Mouse (Mus musculus): ENCODE measurements around the gene Wdtc1. TPM values are rescaled to one million over a fixed set of nuclear protein-coding genes. Genes with fewer than 3 reads are reported as not detected.

Gene Wdtc1
- polyA plus RNA-seq, 1 experiment from 2014 or later: 13.9 TPM

- Histone ChIP-seq H3K36me3 (no peaks in the 10 kb centered on the region), H3K27ac (0 out of 2 replicates have a peak overlapping the region, but pooled peaks have one; percentile 11), H3K4me2 (replicated peaks) (peak overlapping the region; percentile 75), H3K4me3 (replicated peaks) (peak overlapping the region; percentile 91), H3K4me1 (replicated peaks) (peaks cover 45% of the 10 kb centered on the region), H3K27me3 (replicated peaks) (no peaks in the 10 kb centered on the region), H3K9ac (peak overlapping the region; percentile 90), H3K9me3 (no peaks in the 10 kb centered on the region)
- ATAC-seq: no peak
- WGBS: 50% methylated on average over 7 of the region's 7 CpGs
Observed at GRCm38 (mm10) chr4:133371621-133372277, 18.5 kb upstream of the Wdtc1 start.

- no peaks in the 10 kb centered on the region for H3K27me3 ChIP-seq (replicated peaks)
- no peak for ATAC-seq
- peak overlapping the region; percentile 91 for H3K4me3 ChIP-seq (replicated peaks)
- H3K9me3 ChIP-seq: no peaks in the 10 kb centered on the region
- H3K36me3 ChIP-seq: no peaks in the 10 kb centered on the region
- peak overlapping the region; percentile 75 for H3K4me2 ChIP-seq (replicated peaks)
- WGBS: 63% methylated on average over 22 of the region's 22 CpGs
- peaks cover 38% of the 10 kb centered on the region for H3K4me1 ChIP-seq (replicated peaks)
- peak overlapping the region; percentile 89 for H3K27ac ChIP-seq
- peak overlapping the region; percentile 90 for H3K9ac ChIP-seq
Observed at GRCm38 (mm10) chr4:133370298-133371274, 17.3 kb upstream of the Wdtc1 start.

- Histone ChIP-seq H3K9me3 (no peaks in the 10 kb centered on the region), H3K9ac (peak within 1 kb of the TSS; percentile 90), H3K27me3 (replicated peaks) (no peaks in the 10 kb centered on the region), H3K4me1 (replicated peaks) (peaks cover 37% of the 10 kb centered on the region), H3K4me3 (replicated peaks) (peak within 1 kb of the TSS; percentile 91), H3K27ac (peak within 1 kb of the TSS; percentile 89), H3K4me2 (replicated peaks) (peak within 1 kb of the TSS; percentile 75), H3K36me3 (no peaks in the 10 kb centered on the region)
- WGBS: under 1% methylated on average over 40 of the region's 40 CpGs
- peak; percentile 95 for ATAC-seq
Observed at GRCm38 (mm10) chr4:133369553-133370297, 16.4 kb upstream of the Wdtc1 start, which contains the start of gene Slc9a1. TSS of gene Slc9a1 (plus strand) at chr4:133369706.

GRCm38 (mm10) chr4:133354641-133355040 lies 1.4 kb upstream of the Wdtc1 start:
- Histone ChIP-seq H3K4me1 (replicated peaks) (no peaks in the 10 kb centered on the region), H3K4me2 (replicated peaks) (no peak overlapping the region), H3K36me3 (no peaks in the 10 kb centered on the region), H3K27me3 (replicated peaks) (no peaks in the 10 kb centered on the region), H3K4me3 (replicated peaks) (no peak overlapping the region), H3K9ac (no peak overlapping the region), H3K27ac (no peak overlapping the region), H3K9me3 (no peaks in the 10 kb centered on the region)
- no peak for ATAC-seq
- WGBS: 93% methylated on average over 6 of the region's 6 CpGs

- H3K27me3 ChIP-seq (replicated peaks): no peaks in the 10 kb centered on the region
- H3K4me1 ChIP-seq (replicated peaks): no peaks in the 10 kb centered on the region
- H3K4me2 ChIP-seq (replicated peaks): no peak overlapping the region
- H3K36me3 ChIP-seq: no peaks in the 10 kb centered on the region
- H3K9ac ChIP-seq: no peak overlapping the region
- no peaks in the 10 kb centered on the region for H3K9me3 ChIP-seq
- ATAC-seq: 0 out of 2 replicates have a peak, but pooled peaks have one; percentile 10
- H3K4me3 ChIP-seq (replicated peaks): no peak overlapping the region
- H3K27ac ChIP-seq: no peak overlapping the region
- WGBS: 70% methylated on average over 10 of the region's 10 CpGs
Observed at GRCm38 (mm10) chr4:133352797-133353196, 484 bp downstream of the Wdtc1 start.

GRCm38 (mm10) chr4:133348051-133348775 lies 5.1 kb downstream of the Wdtc1 start:
- H3K36me3 ChIP-seq: no peaks in the 10 kb centered on the region
- WGBS: 86% methylated on average over 5 of the region's 5 CpGs
- no peaks in the 10 kb centered on the region for H3K27me3 ChIP-seq (replicated peaks)
- no peak overlapping the region for H3K4me3 ChIP-seq (replicated peaks)
- H3K9me3 ChIP-seq: no peaks in the 10 kb centered on the region
- no peak overlapping the region for H3K9ac ChIP-seq
- H3K4me1 ChIP-seq (replicated peaks): no peaks in the 10 kb centered on the region
- no peak for ATAC-seq
- no peak overlapping the region for H3K27ac ChIP-seq
- no peak overlapping the region for H3K4me2 ChIP-seq (replicated peaks)

GRCm38 (mm10) chr4:133347624-133348023 lies 5.7 kb downstream of the Wdtc1 start:
- Histone ChIP-seq H3K4me1 (replicated peaks) (no peaks in the 10 kb centered on the region), H3K27me3 (replicated peaks) (no peaks in the 10 kb centered on the region), H3K9ac (no peak overlapping the region), H3K9me3 (no peaks in the 10 kb centered on the region), H3K4me2 (replicated peaks) (no peak overlapping the region), H3K36me3 (no peaks in the 10 kb centered on the region), H3K4me3 (replicated peaks) (no peak overlapping the region), H3K27ac (no peak overlapping the region)
- no peak for ATAC-seq
- WGBS: 63% methylated on average over 4 of the region's 4 CpGs

GRCm38 (mm10) chr4:133346577-133346976 lies 6.7 kb downstream of the Wdtc1 start:
- no peaks in the 10 kb centered on the region for H3K27me3 ChIP-seq (replicated peaks)
- no peak overlapping the region for H3K4me2 ChIP-seq (replicated peaks)
- H3K27ac ChIP-seq: no peak overlapping the region
- H3K9ac ChIP-seq: no peak overlapping the region
- ATAC-seq: no peak
- no peak overlapping the region for H3K4me3 ChIP-seq (replicated peaks)
- WGBS: 76% methylated on average over 4 of the region's 4 CpGs
- no peaks in the 10 kb centered on the region for H3K9me3 ChIP-seq
- H3K36me3 ChIP-seq: no peaks in the 10 kb centered on the region
- no peaks in the 10 kb centered on the region for H3K4me1 ChIP-seq (replicated peaks)

- Histone ChIP-seq H3K36me3 (no peaks in the 10 kb centered on the region), H3K27ac (no peak overlapping the region), H3K4me3 (replicated peaks) (no peak overlapping the region), H3K9me3 (no peaks in the 10 kb centered on the region), H3K9ac (no peak overlapping the region), H3K4me2 (replicated peaks) (no peak overlapping the region), H3K27me3 (replicated peaks) (no peaks in the 10 kb centered on the region), H3K4me1 (replicated peaks) (no peaks in the 10 kb centered on the region)
- ATAC-seq: no peak
- WGBS: 83% methylated on average over 6 of the region's 6 CpGs
Observed at GRCm38 (mm10) chr4:133345702-133346101, 7.6 kb downstream of the Wdtc1 start.

GRCm38 (mm10) chr4:133344112-133344511 lies 9.2 kb downstream of the Wdtc1 start:
- Histone ChIP-seq H3K9me3 (no peaks in the 10 kb centered on the region), H3K9ac (no peak overlapping the region), H3K27ac (no peak overlapping the region), H3K36me3 (no peaks in the 10 kb centered on the region), H3K4me2 (replicated peaks) (no peak overlapping the region), H3K4me1 (replicated peaks) (0 out of 2 replicates have a peak, but pooled peaks cover 4% of the 10 kb centered on the region), H3K4me3 (replicated peaks) (no peak overlapping the region), H3K27me3 (replicated peaks) (no peaks in the 10 kb centered on the region)
- ATAC-seq: no peak
- 9% methylated on average over 4 of the region's 4 CpGs for WGBS

GRCm38 (mm10) chr4:133340217-133340616 lies 13.1 kb downstream of the Wdtc1 start:
- H3K4me3 ChIP-seq (replicated peaks): no peak overlapping the region
- no peaks in the 10 kb centered on the region for H3K27me3 ChIP-seq (replicated peaks)
- H3K36me3 ChIP-seq: 0 out of 2 replicates have a peak, but pooled peaks cover 4% of the 10 kb centered on the region
- H3K9ac ChIP-seq: no peak overlapping the region
- no peak overlapping the region for H3K27ac ChIP-seq
- H3K4me2 ChIP-seq (replicated peaks): no peak overlapping the region
- no peaks in the 10 kb centered on the region for H3K9me3 ChIP-seq
- 0 out of 2 replicates have a peak, but pooled peaks cover 4% of the 10 kb centered on the region for H3K4me1 ChIP-seq (replicated peaks)
- ATAC-seq: no peak
- 77% methylated on average over 2 of the region's 2 CpGs for WGBS
